Mouse (Mus musculus) cerebellum, adult 8-10 months (tissue): ENCODE data around the gene Chaf1a.

Experiments used
- DNase-seq: peaks from one replicate; pipeline ENCODE4 v3.0.0; 2022

Gene Chaf1a

DNA sequence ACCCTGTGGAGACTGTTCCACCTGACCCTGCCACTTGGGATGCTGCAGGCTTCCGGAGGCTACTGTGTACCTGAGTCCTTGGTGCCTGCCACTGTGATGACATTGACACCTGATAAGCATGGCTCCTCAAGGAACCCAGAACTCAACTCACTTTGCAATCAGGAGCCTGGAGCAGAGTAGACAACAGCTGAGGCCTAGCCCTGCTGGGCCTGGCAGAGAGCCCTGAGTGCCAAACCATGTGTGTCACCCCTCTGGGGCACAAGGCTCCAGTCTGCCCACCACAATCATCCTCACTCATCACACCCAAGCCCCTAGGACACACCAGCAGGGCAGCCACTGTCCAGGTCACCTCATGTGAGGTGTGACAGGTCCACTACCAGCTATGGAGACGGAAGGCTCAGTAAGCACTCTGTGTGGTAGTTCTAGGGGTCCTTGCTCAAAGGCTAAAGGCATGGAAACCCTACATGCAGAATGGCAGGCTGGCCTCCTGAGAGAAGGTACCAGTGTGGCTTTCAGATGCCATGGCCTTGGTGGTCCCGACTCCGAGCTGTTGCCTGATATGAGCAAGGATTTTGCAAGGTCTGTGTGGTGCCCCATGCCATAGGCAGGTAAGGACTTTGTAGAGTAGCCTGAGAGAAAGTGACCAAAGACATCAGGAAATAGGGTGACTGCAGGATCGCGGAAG lies 19.7 kb upstream of the Chaf1a start:
- DNase-seq, result no peak

GRCm38 (mm10) chr17:56021161-56021910 lies 18.9 kb upstream of the Chaf1a start:
- DNase-seq, result peak; percentile 37

DNA sequence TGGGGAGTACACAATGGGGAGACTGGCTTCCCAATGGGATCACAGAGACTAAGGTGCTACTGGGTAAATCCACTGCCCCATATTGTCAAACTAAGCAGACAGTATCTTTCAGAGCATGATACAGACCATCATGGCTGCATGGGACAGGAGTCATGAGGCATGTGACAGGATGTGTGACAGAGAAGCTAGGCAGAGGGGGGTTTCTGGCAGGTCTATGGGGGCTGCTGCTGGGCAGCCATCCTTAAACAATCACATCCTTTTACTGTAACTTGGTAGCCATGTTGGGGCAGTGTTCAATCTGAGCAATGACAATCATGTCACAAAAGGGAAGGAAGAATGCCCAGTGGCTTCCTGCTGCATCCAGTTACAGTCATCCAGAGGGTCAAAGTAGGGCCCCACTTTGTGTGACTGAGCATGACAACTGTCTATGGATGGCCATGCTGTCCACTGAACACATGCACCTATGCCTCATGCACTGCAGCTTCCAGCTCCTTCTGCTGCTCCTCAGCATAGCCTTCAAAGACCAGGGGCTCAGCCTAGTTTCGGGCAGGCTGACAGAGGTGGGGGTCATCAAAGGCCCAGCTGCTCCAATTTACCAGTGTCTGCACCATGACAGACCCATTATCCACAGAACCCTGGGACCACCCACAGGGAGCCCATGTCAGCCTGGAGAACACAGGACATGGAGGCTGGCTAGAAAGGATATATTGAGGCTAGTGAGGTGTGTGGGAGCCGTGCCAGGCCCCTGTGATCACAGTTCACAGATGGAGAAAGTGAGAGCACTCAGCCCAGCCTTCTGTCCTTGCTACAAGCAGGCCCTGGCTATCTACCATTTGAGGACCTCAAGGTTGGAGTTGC lies 17.9 kb upstream of the Chaf1a start:
- peak; percentile 70 for DNase-seq

GRCm38 (mm10) chr17:56022989-56023290 lies 17.3 kb upstream of the Chaf1a start:
- DNase-seq, result no peak

DNA sequence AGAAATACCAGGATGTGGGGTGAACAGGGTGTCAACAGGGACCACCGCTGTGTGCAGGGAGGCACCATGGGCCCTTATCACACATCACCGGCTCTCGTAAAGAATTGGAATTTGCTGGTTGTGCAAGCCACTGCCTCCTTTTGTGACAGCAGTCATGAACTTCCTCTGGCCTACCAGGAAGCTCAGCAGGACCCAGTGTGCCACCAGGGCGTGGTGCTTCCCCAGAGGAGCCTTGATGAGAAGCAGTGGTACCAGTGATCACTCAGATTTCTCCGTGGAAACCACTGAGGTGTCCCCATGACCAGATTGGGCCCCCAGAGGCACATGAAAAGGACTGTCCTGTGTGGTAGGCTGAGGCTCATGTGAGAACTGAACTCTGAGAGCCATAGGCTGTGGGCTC lies 16.9 kb upstream of the Chaf1a start:
- DNase-seq, result peak; percentile 27

- no peak for DNase-seq
Measured at GRCm38 (mm10) chr17:56024476-56024875, 15.8 kb upstream of the Chaf1a start.

- no peak for DNase-seq
Measured at GRCm38 (mm10) chr17:56024931-56025330, 15.3 kb upstream of the Chaf1a start.

DNA sequence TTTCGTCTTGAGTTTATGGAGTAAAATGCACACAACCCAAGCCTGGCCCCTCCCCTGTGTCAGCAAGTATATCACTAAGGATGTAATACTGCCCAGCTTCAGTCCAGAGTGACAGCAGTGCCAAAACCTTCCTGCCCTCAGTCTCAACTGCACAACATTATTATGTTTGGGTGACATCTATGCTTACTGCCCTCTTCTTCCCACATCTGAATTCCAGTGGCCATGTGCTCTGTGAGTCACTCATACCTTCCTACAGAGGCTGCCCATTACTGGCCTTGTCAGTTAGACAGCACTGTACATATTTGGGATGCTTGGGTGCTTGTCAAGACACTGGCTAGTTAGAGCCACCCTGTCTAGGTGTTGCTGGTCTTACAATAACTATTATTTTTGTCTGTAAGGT lies 13.9 kb upstream of the Chaf1a start:
- DNase-seq, result no peak

DNA sequence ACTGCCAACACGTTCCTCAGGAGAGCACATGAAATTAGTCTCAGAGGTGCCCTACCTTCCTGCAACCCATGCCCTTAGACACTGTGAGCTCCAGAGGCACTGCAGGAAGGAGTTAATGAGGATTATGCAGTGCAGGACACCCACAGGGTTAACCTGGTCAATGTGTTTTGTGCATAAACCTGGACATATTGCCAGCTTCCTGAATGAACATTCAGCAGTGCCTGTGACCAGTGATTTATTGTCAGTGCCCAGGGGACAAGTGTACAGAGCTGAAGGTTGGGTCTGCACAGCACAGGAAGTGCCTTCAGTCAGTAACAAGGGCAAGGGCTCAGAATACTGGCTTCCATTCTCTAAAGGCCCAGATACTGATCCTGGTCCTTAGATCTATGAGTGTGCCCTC lies 13.4 kb upstream of the Chaf1a start:
- DNase-seq, result no peak

DNA sequence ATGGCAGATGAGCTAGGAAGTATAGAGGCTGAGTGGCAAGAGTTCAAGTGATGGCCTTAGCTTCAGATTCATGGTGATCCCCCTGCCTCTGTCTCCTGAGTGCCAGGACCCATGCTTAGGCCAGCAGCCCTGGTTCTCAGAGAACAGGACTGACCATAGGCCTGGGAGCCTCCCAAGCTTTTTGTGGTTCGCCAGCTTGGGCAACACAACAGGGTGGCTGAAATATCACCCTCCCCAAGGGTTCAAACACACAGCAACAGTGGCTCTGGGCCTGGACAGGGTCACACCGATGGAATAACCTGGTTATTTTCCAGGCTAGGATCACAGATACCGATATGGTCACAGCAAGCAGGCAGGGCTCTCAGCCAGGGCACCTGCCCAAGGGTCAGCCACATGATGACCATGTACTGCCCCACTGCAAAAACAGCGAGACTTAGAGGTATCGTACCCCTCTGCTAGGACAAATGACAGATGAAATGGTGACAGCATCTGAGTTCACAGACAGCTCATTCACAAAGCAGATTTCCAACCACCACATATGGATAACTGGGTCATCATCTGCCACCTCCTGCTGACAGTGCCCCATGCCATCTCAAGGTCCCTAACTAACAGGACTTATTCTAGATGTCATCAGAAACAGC lies 12.3 kb upstream of the Chaf1a start:
- peak; percentile 63 for DNase-seq

DNA sequence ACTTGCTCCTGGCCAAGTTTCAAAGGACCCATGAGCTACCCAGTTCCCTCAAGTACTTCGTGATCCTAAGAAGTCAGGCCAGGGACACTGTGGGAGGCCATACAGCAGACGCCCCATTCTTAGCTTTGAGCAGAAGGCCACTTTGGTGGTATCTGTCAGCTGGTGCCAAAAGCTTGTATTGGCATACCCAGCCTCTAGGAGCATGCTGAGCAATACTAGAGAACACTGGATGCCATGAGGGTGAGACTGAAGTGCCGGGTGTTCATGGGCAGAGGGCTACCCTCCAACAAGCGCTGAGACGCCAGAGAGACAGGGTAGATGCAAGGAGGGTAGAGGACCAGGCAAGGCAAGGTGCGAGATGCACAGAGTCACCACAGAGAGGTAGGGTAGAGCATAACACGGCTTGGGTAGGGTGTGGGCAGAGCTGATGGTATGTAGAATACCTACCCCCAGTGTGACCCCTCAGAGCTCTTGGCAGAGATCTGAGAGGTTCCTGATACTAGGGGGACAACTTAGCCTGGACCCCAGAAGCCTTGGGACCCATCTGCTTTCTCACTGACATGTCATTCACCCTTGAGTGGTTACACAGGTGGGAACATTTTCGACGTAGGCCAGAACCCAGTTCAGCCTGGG lies 9.9 kb upstream of the Chaf1a start:
- DNase-seq, result peak; percentile 39

DNA sequence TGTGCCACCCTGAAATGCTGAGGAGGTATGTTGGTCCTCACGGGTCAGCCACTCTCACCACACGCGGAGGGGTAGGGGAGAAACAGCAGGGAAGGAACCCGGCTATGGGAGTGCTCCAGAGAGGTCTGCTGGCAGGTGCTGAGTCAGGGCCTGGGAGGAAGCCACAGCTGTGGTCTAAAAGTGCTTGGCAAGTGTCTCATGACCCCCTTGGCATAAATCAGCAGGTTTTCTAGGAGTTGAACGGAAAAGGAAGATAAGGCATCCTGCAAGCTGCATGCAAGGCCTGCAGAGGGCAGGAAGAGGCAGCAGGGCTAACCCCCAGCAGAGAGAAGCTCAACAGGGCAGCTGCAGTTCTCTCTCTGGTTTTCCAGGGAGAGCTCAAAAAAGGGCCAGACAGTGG lies 9.3 kb upstream of the Chaf1a start:
- peak; percentile 37 for DNase-seq

DNA sequence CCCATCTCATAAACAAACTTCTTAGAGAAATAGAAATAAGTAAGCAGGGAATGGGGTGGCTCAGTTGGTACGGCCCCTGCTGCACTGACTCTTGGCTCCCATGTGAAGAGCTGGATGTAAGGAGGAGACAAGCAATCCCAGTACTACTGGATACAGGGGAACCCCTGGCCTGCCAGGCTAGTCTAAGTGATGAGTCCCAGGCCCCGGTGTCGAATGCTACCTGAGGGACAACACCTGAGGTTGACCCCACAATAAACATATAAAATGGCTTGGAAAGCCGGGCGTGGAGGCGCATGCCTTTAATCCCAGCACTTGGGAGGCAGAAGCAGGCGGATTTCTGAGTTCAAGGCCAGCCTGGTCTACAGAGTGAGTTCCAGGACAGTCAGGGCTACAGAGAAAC lies 8.8 kb upstream of the Chaf1a start:
- DNase-seq, result no peak

DNA sequence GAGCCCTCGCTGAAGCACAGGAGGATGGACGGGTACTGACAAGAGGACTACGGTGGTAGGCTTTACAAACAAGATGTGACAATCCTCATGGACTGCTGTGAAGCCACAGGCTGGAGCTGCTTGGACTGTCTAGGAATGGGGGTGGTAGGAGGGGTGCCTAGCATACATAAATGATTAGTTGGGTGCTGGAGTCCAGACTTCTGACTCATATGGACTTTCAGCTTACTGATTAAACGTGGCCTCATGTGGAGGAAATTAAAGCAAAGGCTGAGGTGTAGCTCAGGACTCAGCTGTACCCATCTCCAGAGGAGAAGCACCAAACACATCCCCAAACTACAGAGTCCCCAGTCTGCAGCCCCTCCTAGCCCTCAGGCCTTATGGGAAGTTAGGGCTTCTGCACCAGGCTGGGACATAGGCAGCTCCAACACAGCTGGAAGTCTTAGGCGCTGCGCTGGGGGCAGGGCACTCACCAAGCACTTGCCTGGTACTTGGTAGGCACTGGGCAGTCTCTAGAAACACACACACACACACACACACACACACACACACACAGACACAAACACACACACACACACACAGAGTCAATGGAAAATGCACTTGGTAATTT lies 8.0 kb upstream of the Chaf1a start:
- no peak for DNase-seq

GRCm38 (mm10) chr17:56032831-56033230 lies 7.4 kb upstream of the Chaf1a start:
- no peak for DNase-seq

- no peak for DNase-seq
Measured at GRCm38 (mm10) chr17:56034040-56034725, 6.1 kb upstream of the Chaf1a start.

DNA sequence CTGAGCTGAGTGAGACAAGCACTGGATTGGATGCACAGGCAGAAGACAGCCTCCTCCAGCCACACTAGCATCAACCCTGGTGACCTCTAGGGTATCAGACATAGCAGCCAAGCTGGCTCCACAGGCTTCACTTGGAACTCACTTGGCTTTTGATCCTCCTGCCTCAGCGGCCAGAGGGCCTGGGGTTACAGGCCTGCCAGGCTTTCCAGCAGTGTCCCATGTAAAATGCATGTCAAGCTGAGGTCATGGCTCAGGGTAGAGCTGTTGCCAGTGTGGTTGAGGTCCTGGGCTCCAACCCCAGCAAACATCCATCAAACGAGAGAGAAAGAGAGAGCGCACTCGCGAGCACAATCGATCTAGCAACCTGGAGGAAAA lies 5.5 kb upstream of the Chaf1a start:
- DNase-seq, result peak; percentile 25

DNA sequence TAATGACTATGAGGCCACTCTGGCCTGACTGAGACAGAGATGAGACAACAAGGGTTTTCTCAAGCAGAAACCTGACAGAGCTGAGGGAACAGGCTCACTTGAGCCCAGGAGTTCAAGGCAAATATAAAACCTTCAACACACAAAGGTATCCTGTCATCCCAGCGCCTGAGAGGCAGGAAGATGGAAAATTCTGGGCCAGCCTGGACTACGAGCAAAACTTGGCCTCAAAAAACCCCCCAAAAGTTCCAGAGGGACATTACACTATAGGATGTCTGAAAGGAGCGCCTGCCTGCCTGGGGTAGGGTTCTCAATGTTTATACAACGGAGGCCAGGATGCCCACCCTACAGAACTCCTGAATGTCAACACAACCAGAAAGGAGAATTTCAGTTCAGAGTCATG lies 5.0 kb upstream of the Chaf1a start:
- peak; percentile 23 for DNase-seq

GRCm38 (mm10) chr17:56036176-56036900 lies 3.9 kb upstream of the Chaf1a start, which contains the start of gene Sh3gl1:
TSS of gene Sh3gl1 (minus strand) at chr17:56036635.
- peak; percentile 99 for DNase-seq

- DNase-seq, result no peak
Measured at GRCm38 (mm10) chr17:56036901-56037287, 3.3 kb upstream of the Chaf1a start.
